Mouse (Mus musculus) ZHBTc4 (cell line): ENCODE measurements at regions not wholly inside any gene's neighbourhood (a gene's known extent, or its start where the extent isn't known, plus 50 kb on each side); places are given as distances from the start of the nearest gene placed in this dataset.
"Not testable (repeated sequence)": the region's sequence is repeated elsewhere in the genome, so short reads cannot be mapped to it uniquely, and the experiment has no call there.

ENCODE experiments used
- DNase-seq: peaks from one replicate; pipeline ENCODE4 v3.0.0-alpha.2; 2011; ENCODE audit warnings: low read depth, low spot score

GRCm38 (mm10) chr8:20812164-20812872, 80.2 kb upstream of the Defb33 start:
- DNase-seq, result peak; percentile 46

GRCm38 (mm10) chr8:20813493-20813892, 79.0 kb upstream of the Defb33 start:
- not testable (repeated sequence) for DNase-seq

GRCm38 (mm10) chr8:20822434-20822833, 70.0 kb upstream of the Defb33 start:
- not testable (repeated sequence) for DNase-seq

GRCm38 (mm10) chr8:20823219-20823618, 69.2 kb upstream of the Defb33 start:
- not testable (repeated sequence) for DNase-seq

GRCm38 (mm10) chr8:20839481-20839880, 53.0 kb upstream of the Defb33 start:
- DNase-seq, result peak; percentile 61
